Comparison of ENCODE assay signal across 18 mouse cellular contexts in the genomic region with DNA sequence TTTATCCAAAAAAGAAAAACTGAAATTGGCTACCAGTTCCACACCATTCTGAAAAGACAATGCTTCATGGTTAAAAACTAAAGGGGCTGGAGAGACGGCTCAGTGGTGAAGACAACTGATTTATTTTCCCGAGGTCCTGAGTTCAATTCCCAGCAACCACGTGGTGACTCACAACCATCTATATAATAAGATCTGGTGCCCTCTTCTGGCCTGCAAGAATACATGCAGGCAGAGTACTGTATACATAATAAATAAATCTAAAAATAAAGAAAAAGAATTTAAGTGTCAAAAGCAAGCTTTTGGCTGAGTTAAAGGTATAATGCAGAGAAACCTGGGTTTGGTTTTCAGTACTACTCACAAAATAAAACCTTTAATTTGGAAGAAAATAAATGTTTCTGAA. TPM values are rescaled to one million over a fixed set of nuclear protein-coding genes. Genes with fewer than 3 reads are reported as not detected.
DNase-seq lines count a peak whose midpoint lies in the region; ATAC-seq and TF ChIP-seq lines count a peak whose summit lies in the region.
"Had no signal": no experiment of that assay in that cellular context is flagged by ENCODE, and none has a peak within 500 bp of the region (broad histone marks: within the 10 kb centered on the region; RNA-seq: fewer than 3 reads in every experiment).

No protein-coding gene starts in this region.

- H3K4me2 ChIP-seq in lung, embryonic 14.5 days = no peak overlapping the region
- H3K4me2 ChIP-seq: forebrain, embryonic 12.5 days; limb, embryonic 15.5 days; lung, embryonic 15.5 days had no signal

- peak; percentile 61 for TF ChIP-seq CTCF in heart, adult 2 months (IDR thresholded peaks at IDR 0.05)
- peak; percentile 29; the same call in 1 of the 2 replicates for TF ChIP-seq CTCF in lung, embryonic 14.5 days (IDR thresholded peaks at IDR 0.05; ENCODE audit: low read depth)

- WGBS in heart, adult 2 months = 86% methylated on average over 3 of the region's 3 CpGs
- WGBS in lung, embryonic 14.5 days = 78% methylated on average over 3 of the region's 3 CpGs

- no peak for TF ChIP-seq POLR2A in heart, adult 2 months (IDR thresholded peaks at IDR 0.05; ENCODE audit: insufficient read depth, low read depth, low read length)

- intact Hi-C loops in heart, adult 2 months (cut with DNase I) = no loop called here

- H3K27me3 ChIP-seq in heart, adult 2 months (ENCODE audit: control insufficient read depth, insufficient read depth, low read length) = no peaks in the 10 kb centered on the region
- H3K27me3 ChIP-seq in lung, embryonic 14.5 days (ENCODE audit: insufficient read depth, low read length) = no peaks in the 10 kb centered on the region
- H3K27me3 ChIP-seq: forebrain, embryonic 12.5 days; limb, embryonic 15.5 days; lung, embryonic 15.5 days had no signal

- ATAC-seq in lung, embryonic 14.5 days (ENCODE audit: insufficient read depth) = no peak
- ATAC-seq: inflammation-experienced regulatory T-cells, adult 6 months had no signal

- no peak overlapping the region for H3K27ac ChIP-seq in heart, adult 2 months
- H3K27ac ChIP-seq in lung, embryonic 14.5 days (ENCODE audit: low read depth) = no peak overlapping the region
- H3K27ac ChIP-seq: forebrain, embryonic 12.5 days; limb, embryonic 15.5 days; lung, embryonic 15.5 days had no signal

- TF ChIP-seq EP300 in heart, adult 2 months (IDR thresholded peaks at IDR 0.05; ENCODE audit: insufficient read depth, low read depth, low read length) = no peak

- no peak overlapping the region for H3K4me3 ChIP-seq in heart, adult 2 months
- no peak overlapping the region for H3K4me3 ChIP-seq in lung, embryonic 14.5 days (ENCODE audit: low read depth, low read length)
- H3K4me3 ChIP-seq: forebrain, embryonic 12.5 days; limb, embryonic 15.5 days; lung, embryonic 15.5 days had no signal

- H3K9me3 ChIP-seq in lung, embryonic 14.5 days (ENCODE audit: low read depth, low read length) = no peaks in the 10 kb centered on the region
- H3K9me3 ChIP-seq: forebrain, embryonic 12.5 days; limb, embryonic 15.5 days; lung, embryonic 15.5 days had no signal

- H3K79me2 ChIP-seq in heart, adult 2 months (replicated peaks; ENCODE audit: control insufficient read depth, insufficient read depth, low read length) = no peaks in the 10 kb centered on the region

- no peak for DNase-seq in heart, adult 2 months
- no peak for DNase-seq in heart, adult 9 months (ENCODE audit: low spot score in 2 of 2)
- no peak for DNase-seq in lung, embryonic 14.5 days
- no peak for DNase-seq in lung, postnatal 10 days
- DNase-seq in NIH3T3 (ENCODE audit: low read depth) = peak; percentile 43
- DNase-seq in urinary bladder, adult 2 months (ENCODE audit: low spot score) = no peak
- DNase-seq in cerebellum, adult 18-20 months = no peak
- DNase-seq: cerebellum, postnatal 25 days; heart, adult 18-20 months; kidney, postnatal 10 days; layer of hippocampus, adult 9-11 months; midbrain, embryonic 14.5 days; retina, postnatal 1 day; thymus, adult 18-20 months had no signal

- H3K9ac ChIP-seq in heart, adult 2 months (ENCODE audit: low read depth, low read length) = no peak overlapping the region
- no peak overlapping the region for H3K9ac ChIP-seq in lung, embryonic 14.5 days
- H3K9ac ChIP-seq: forebrain, embryonic 12.5 days; limb, embryonic 15.5 days; lung, embryonic 15.5 days had no signal

- peaks cover 2% of the 10 kb centered on the region for H3K36me3 ChIP-seq in heart, adult 2 months (ENCODE audit: control insufficient read depth, insufficient read depth, low read length)
- peaks cover 66% of the 10 kb centered on the region for H3K36me3 ChIP-seq in lung, embryonic 14.5 days (ENCODE audit: insufficient read depth)

- H3K4me1 ChIP-seq in heart, adult 2 months (ENCODE audit: control insufficient read depth, insufficient read depth, low read length) = no peaks in the 10 kb centered on the region
- H3K4me1 ChIP-seq in lung, embryonic 14.5 days (ENCODE audit: insufficient read depth) = no peaks in the 10 kb centered on the region
- H3K4me1 ChIP-seq: forebrain, embryonic 12.5 days; limb, embryonic 15.5 days; lung, embryonic 15.5 days had no signal

RNA-seq across cellular contexts. Expression of a gene that starts 32.9 kb away (rescaled TPM):
- 1 to 10 TPM; 5.9 to 6.7 TPM for total RNA-seq in heart, adult 2 months (2021)
- polyA plus RNA-seq in heart, adult 2 months (2012; rRNA removed) = 12.5 and 14.5 TPM in 2 replicates
- polyA plus RNA-seq in lung, embryonic 14.5 days (2014; fragmentation: Nextera tagmentation; extraction: Ambion mirVana) = 16.2 and 16.5 TPM in 2 replicates
- polyA plus RNA-seq in urinary bladder, adult 2 months (2012; rRNA removed) = 39.9 and 43.9 TPM in 2 replicates

RNA-seq across cellular contexts. Expression of a gene that starts 44.7 kb away (rescaled TPM):
- 1 to 10 TPM; 2.7 to 3.1 TPM for total RNA-seq in heart, adult 2 months (2021)
- polyA plus RNA-seq in heart, adult 2 months (2012; rRNA removed) = 3.7 and 4.4 TPM in 2 replicates
- 7.6 and 15.0 TPM in 2 replicates for polyA plus RNA-seq in lung, embryonic 14.5 days (2014; fragmentation: Nextera tagmentation; extraction: Ambion mirVana)
- polyA plus RNA-seq in urinary bladder, adult 2 months (2012; rRNA removed) = 7.5 and 7.8 TPM in 2 replicates
